Mouse (Mus musculus) heart, adult 18-20 months (tissue): ENCODE measurements at regions not wholly inside any gene's neighbourhood (a gene's known extent, or its start where the extent isn't known, plus 50 kb on each side); places are given as distances from the start of the nearest gene placed in this dataset.
"Not testable (repeated sequence)": the region's sequence is repeated elsewhere in the genome, so short reads cannot be mapped to it uniquely, and the experiment has no call there.

Experiments used
- DNase-seq, 2 experiments: peaks; one replicate each; pipeline ENCODE4 v3.0.0; 2021 to 2022; ENCODE audit warnings: mixed read lengths in 1 of 2

DNA sequence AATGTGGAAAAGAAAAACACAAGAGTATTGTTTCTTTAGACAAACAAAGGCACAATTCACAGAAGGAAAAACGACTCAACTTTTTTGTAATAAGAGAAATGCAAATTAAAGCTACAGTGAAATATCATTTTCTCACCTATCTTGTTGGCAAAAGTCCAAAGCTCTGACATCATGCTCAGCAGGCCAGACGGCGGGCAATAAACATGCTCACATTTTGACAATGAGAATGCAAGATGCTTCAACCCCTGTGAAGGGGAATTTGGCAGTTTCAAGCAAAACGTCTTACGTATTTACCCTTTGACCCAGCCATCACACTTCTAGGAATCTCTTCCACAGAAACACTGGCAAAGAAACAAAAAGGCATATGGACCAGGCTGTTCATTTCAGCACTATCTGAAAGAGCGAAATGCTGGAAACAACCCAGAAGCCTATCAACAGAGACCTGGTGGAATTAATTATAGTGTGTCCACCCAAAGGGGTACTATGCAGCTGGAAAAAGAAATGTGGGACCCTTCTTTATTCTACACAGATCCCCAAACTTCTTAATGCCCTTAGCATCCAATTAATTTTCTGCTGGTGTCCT lies 203.4 kb upstream of the 2610301B20Rik start:
- peak in 1 of 2 experiments; percentile 1 for DNase-seq

DNA sequence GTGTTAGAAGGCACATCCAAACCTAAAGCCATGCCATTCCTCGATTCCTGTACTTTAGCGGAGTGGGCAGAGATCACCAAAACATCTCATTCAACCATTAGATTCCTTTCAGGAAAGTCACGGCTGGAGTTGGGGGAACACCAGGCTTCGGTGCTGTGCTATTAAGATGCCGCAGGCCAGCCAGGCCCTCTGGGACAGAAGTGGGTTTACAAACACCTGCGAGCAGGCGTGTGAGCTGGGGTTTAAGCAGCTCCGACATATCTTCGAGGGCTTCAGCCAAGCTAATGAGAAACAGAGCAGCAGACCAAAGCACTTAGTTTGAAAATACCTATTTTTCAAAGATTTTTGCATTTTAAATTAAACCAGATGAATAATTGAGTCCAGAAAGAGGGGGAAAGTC lies 183.2 kb upstream of the 2610301B20Rik start:
- no peak for DNase-seq

DNA sequence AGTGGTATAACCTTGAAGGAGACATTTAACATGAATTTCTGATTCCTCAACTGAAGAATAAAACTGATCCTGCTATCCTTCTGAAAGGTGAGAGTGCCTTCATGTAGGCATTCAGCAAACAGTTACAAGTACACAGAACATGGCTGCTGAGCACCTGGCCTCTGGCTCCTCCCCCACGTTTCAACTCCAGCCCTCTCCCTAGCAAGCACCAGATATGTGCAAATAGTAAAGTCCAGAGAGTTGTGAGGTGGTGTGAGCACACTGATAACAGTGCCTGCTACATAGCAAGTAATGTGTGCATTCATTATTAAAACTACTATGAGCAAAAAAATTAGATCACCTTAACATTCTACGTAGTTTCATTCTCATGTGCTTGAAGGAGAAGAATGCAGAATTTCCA lies 181.4 kb upstream of the 2610301B20Rik start:
- no peak for DNase-seq

DNA sequence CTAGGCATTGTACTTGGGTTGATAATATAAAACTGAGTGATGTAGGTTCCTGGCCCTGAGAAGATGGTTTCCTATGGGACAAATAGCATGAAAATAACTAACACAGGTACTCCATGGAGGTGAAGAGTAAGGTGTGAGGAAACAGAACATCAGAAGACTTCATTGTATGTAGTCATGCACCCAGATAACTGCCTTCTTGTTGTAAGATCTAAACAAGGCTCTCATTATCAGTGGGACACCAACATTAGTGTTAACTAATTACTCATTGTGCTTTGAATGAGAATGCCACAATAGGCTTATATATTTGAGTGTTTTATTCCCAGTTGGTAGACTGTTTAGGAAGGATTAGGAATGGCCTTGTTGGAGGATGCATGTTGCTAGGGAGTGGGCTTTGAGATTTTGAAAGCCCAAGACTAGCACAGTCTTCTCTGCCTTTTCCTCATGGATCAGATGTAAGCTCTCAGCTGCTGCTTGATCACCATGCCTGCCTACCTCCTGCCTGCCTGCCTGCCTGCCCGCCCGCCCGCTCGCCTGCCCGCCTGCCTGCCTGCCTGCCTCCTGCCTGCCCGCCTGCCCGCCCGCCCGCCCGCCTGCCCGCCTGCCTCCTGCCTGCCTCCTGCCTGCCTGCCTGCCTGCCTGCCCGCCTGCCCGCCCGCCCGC lies 180.7 kb upstream of the 2610301B20Rik start:
- DNase-seq = no peak

DNA sequence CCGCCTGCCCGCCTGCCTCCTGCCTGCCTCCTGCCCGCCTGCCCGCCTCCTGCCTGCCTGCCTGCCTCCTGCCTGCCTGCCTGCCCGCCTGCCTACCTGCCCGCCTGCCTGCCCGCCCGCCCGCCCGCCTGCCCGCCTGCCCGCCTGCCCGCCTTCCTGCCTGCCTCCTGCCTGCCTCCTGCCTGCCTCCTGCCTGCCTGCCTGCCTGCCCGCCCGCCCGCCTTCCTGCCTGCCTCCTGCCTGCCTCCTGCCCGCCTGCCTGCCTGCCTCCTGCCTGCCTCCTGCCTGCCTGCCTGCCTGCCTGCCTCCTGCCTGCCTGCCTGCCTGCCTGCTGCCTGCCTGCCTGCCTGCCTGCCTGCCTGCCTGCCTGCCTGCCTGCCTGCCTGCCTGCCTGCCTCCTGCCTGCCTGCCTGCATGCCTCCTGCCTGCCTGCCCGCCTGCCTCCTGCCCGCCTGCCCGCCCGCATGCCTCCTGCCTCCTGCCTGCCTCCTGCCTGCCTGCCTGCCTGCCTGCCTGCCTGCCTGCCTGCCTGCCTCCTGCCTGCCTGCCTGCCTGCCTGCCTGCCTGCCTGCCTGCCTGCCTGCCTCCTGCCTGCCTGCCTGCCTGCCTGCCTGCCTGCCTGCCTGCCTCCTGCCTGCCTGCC lies 180.1 kb upstream of the 2610301B20Rik start:
- DNase-seq = not testable (repeated sequence)

DNA sequence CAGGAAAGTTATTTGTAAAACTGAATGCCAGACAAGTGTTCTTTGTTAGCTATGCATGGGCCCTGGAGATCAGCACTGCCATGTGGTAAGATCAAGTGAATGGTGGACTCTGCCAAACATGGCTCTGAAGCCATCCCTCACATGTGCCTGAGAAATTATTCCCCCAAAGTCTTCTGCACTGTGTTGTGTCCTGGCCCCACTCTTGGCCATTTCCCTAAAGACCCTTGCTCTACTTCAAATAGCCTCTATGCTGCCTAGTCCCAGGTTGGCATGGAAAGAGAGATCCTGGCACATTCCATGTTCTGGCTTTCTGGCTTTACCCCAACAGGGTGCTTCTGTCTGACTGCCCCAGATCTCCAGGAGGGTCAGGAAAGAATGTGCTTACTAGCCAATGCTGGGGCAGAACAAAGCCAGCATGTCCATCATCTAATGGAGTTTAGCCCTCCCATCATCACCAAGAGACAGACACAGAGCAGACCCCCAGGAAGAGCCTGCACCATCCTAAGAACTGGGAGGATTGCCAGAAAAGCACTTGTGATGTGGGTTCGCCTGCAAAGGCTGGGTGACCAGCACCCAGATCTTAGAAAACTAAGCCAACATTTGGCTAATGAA lies 177.0 kb upstream of the 2610301B20Rik start:
- DNase-seq = no peak

DNA sequence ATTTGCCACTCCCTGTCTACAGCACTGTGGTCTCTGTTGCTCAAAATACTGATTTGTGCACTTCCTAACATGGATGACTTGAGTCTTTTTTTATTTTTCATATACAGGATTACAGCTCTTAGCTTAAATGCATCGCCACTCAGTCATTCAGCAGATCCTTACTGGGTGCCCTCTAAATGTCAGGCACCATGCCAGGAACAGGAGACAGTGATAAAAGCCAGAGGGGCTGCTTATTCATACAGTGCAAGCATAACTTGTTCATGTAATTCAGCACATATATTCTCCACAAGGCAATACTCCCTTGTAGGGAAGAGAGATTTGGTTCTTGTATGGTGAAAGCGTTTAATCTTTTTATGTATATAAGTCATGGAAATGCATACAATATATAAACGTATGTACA lies 175.7 kb upstream of the 2610301B20Rik start:
- peak; percentile 11 to 15 for DNase-seq

DNA sequence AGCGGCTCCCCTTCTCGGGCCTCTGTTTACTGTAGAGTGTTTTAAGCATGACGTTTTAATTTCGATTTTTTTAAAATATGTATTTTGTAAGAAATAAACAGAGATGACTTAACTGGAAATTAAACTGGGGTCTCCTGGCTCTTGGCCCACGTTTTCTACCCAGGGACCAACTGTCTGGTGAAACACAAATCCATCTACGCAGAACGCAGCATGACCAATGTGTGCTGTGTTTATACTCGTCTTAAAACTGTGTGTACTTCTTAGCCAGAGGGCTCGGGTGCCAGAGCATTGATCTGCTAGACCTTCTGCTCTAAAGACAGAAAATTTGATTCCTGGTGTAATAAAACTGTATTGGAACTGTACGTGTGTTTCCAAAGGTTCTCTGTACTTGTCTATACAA lies 172.8 kb upstream of the 2610301B20Rik start:
- DNase-seq = no peak

DNA sequence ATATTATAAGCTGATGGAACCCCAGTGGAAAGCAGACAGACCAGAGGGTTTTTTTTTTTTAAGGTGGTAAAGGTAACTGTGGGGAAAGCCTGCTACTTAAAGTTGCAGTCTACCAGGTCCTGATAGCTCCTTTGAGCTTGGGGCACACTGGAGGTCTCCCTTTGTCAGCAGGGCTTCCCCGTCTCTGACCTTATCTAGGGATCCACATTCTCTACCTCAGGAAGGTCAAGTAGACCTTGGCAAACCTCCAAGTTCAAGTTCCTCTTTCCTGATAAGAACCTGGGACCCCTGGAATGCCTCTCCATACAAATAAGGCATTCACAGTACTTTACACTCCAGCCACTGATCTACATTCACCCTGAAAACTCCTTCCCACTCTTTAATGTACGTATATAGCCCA lies 171.1 kb upstream of the 2610301B20Rik start:
- no peak for DNase-seq

DNA sequence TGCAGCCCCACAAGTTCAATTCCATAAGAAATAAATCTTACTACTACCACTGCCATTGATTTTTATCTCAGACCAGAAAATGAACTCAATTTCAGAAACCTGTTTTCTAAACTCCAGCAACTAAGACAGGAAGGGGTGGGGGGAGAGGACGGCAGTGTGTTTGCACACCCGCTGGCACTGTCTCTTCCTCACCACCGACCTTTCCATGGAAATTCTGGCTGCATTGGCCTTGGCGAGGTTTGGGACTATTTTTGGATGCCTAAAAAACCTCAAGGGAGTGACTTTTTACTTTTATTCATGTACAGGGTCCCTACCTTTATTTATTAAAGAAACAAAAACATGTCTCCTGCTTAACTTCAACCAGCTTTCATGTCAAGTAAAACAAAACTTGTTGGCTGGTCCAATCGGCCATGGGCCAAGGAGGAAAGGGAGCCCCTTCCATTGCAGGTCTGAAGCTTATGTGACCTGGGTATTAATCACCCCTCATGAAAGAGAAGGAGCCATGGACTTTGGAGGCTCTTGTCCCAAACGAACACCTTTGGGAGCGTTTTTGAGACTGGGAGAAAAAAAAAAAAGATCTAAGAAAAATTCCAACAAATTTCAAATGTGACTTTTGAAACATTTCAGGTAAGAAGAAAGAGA lies 167.2 kb upstream of the 2610301B20Rik start:
- no peak for DNase-seq

DNA sequence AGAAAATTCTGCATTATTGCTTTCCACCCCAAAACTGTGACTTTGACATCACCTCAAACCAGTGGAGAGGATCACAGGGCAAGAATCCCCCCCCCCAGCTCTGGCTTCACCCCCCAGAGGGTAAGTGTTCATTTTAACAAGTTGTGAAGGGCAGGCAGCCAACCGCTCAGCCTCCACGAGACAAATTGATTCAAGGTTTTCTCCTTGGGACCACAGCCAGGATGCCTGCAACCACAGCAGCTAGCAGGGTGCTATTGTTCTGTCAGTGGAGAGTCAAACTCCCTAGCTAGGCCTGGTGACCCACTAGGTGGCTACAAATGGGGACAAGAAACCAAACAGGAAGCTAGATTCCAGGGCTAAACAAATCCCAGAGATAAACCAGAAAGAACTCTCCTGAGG lies 166.6 kb upstream of the 2610301B20Rik start:
- DNase-seq = peak; percentile 35 to 36

DNA sequence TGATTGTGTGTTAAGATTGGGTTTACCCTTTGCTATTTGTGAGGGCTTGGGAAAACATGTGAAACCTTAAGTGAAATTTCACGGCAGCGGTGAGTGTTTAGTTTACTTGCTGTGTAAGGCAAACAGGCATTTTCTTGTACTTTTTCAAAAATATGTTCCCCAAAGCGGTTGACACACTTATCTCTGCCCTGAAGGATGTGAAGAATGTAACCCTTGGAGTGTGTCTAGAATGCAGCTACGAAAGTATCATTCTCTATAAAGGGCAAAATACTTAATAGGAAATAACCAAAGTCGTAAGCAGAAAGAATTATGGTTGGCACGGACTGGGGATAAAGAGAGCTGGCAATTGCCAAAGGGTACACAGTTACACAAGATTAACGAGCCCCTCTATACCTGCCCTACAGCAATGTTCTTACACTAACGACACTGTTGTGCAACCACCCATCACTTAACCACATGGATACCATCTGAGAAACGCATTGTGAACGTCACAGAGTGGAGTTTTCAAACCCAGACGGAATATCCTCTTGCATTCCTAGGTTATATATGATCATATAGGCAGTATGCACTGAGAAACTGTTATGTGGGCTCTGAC lies 162.3 kb upstream of the 2610301B20Rik start:
- DNase-seq = no peak

DNA sequence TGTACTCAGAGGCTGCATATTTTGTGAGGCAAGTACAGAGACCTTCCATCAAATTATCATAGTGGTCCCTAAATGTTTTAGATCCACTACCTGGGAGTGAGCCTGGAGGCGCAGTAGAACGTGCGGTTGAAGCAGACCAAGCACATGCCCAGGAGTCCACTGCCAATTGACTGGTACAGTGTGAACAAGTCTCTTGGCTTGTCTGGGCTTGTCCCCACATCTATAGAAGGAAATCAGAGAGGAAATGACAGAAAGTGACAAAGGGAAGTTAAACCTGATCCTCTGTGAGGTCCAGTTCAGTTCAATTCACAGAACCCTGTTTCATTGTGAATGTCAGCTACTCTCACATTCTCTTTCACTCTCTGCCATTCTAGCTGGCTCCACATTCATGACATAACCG lies 151.0 kb upstream of the 2610301B20Rik start:
- no peak for DNase-seq

DNA sequence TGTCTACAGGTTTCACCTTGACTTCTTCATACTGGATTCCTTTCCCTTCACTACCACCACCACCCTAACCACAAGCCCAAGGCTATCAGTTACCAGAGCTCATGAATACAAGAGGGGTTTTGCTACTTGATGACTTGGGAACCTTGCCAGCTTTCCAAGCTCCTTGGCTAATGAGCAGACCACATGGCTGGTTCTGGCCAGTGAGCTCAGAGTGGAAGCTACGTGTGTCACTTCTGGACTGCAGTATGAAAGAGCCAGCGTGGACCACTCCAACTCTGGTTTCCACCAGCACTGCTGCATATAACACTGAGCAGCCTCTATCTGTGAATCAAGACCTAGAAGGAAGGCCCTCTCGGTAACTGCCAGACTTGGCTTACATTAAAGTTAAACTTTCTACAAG lies 146.4 kb upstream of the 2610301B20Rik start:
- DNase-seq = peak in 1 of 2 experiments; percentile 2

DNA sequence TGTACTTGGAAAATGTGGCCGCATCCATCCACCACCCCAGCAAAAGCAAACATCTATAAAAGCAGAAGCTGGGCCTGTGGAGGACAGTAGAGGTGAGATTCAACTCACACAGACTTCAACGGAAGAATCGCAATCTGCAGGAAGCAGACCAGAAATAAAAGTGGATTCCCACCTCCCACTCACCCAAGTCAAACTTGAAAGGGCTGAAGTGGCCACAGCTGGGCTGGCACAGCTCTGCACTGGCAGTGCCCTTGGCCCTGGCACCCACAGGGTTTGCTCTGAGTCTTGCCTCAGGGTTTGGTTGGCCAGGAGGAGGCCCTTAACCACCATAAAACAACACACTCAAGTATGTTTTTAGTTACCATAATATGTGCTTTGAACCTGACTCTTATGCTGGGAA lies 129.1 kb upstream of the 2610301B20Rik start:
- DNase-seq = no peak

DNA sequence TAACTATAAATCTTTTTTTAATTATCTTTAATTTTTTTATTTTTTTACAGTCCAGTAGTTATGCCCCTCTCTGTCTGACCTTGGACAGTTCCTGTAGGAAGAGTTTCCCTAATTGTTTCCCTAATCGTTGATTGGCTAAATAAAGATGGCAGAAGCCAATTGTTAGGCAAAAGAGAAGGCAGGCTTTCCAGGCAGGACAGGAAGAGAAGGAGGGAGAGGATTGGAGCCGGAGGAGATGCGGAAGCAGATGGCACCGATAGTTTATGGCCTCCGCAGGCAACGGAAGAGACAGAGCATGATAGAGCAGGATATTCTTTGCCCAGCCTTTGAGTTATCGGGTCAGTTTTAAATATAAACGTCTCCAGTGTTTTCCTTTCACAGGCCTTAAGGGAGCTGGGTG lies 125.5 kb upstream of the 2610301B20Rik start:
- no peak for DNase-seq

DNA sequence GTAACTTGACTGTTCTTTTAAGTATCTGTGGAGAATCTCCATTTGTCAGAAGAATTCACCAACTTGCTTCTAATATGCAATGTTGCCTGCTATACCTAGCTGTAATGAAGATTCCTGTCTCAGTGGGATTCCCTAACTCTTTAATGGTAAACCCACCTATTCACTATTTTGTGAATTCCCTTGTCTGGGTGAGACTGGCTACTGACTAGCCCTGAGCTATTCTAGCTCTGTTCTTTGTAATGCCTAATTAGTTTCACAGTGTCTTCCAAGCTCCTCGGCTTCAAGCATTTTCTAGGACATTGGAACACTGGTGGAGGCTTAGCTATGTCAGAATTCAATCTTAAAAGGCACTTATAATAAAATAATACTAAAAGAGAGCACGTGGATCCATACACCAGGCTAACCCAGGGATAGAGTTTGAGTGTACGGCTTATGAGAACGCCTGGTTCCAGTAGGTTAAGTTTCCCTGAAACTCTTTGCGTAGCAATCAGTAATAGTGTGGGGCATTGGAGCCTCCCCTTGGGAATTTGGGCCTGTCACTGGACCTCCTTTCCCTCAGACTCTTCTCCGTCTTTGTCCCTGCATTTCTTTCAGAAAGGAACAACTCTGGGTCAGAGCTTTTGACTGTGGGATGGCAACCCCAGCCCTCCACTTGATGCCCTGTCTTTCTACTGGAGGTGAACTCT lies 123.8 kb upstream of the 2610301B20Rik start:
- DNase-seq = not testable (repeated sequence)

DNA sequence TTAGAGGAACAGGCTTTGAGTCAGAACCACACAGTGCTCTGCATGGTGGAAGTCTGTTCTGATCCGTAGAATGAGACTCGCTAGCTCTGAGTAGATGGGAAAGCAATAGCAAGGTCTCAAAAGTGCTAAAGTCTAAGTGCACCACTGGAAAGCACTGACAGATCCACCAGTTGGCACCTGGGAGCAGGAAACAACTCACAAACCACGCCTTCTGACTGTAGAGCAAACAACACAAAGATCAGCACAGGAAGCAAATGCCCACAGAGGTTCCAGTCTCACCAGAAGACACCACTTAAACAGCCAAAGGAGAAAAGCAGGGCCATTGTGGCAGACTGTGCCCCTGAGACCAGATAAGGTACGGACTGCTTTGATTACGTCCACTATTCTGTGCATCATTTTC lies 121.1 kb upstream of the 2610301B20Rik start:
- DNase-seq = no peak

DNA sequence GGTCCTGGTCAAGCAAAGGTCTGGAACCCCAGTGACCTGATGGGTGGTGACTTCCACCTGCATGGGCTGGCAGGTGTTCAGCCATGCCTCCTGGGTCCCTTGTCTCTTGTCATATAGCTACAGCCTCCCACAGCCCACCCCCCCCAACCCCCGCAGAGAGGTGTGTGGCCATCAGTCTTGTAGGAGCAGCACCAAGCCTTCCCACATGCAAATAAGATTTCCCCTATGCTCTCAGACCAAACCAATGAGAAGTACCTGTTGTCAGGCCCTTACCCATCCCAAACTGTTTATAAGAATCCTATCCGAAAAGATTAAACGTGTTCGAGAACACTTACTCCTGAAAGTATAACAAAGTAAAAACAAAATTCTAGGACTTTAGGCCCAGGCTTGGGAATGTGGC lies 114.8 kb upstream of the 2610301B20Rik start:
- DNase-seq = no peak

DNA sequence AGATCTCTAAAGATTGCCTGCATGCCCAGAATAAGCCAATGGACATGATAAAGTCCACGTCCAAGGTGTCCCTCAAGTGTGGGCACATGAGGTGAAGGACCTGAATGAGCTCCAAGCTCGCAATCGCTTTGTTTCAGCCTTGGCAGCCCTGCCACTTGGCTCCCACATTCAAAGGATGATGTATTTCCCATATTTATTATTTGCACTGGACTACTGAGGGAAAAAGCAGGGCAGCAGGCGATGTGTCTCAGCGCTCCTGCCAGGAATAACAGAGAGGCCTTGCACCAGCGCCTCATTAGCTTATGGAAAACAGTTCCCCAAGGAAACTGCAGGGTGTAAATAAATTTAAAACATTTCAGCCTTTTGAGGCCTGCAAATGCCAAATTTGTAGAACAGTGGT lies 106.6 kb upstream of the 2610301B20Rik start:
- peak; percentile 43 to 58 for DNase-seq

DNA sequence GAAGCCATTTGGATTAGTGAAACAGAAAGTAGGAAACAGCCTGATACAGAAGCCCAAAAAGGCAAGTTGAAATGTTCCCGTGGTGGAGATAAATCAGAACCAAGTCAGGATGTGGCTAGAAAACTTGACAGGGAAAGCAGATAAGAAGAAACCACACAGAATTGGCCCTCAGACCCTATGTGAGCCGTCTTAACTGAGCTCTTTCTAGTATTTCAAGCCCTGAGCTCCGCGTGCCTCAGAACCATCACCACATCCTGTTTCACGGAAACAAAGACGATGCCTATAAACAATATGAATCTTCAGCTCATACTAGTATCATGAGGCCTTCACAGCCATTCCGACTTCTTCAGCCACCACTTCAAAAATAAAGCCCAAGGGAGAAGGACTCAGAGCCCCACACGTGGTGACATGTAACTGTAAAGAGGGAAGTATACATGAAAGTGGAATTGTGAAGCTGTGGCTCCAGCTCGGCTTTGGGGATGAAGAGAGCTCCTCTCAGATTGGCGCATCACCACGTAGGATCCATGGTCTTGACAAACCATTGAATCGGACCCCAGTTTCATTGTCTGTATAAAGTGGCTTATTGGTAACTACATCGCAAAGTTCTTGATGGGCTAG lies 104.2 kb upstream of the 2610301B20Rik start:
- DNase-seq = no peak
